30 mouse cellular contexts compared by ENCODE assay signal in genomic region chr7:44956266-44956665, GRCm38 (mm10). TPM values are rescaled to one million over a fixed set of nuclear protein-coding genes. Genes with fewer than 3 reads are reported as not detected.
DNase-seq lines count a peak whose midpoint lies in the region; ATAC-seq and TF ChIP-seq lines count a peak whose summit lies in the region.
"Had no signal": no experiment of that assay in that cellular context is flagged by ENCODE, and none has a peak within 500 bp of the region (broad histone marks: within the 10 kb centered on the region; RNA-seq: fewer than 3 reads in every experiment).

No protein-coding gene starts in this region.

- H3K4me1 ChIP-seq in hindbrain, embryonic 10.5 days (replicated peaks), result peaks cover 32% of the 10 kb centered on the region
- H3K4me1 ChIP-seq in hindbrain, embryonic 11.5 days (replicated peaks; ENCODE audit: control insufficient read depth, insufficient read depth, low read length), result no peaks in the 10 kb centered on the region
- peaks cover 6% of the 10 kb centered on the region; the same call in 1 of the 2 replicates for H3K4me1 ChIP-seq in midbrain, embryonic 11.5 days (ENCODE audit: control insufficient read depth, insufficient read depth, low read length)
- no peaks in the 10 kb centered on the region for H3K4me1 ChIP-seq in midbrain, postnatal 0 days (ENCODE audit: insufficient read depth, low read length)
- H3K4me1 ChIP-seq in hindbrain, embryonic 16.5 days (ENCODE audit: control insufficient read depth, insufficient read depth, low read depth, low read length), result peaks cover 8% of the 10 kb centered on the region

- peak; percentile 59 to 68 for DNase-seq in cerebellum, postnatal 10 days
- DNase-seq in cerebellum, adult 11 months, result no peak
- DNase-seq in hindbrain, embryonic 10.5 days (ENCODE audit: low spot score), result no peak
- no peak for DNase-seq in hindbrain, embryonic 11.5 days (ENCODE audit: low spot score)
- no peak for DNase-seq in midbrain, embryonic 11.5 days (ENCODE audit: low spot score, missing footprints)
- DNase-seq in midbrain, postnatal 0 days (ENCODE audit: low spot score), result no peak
- DNase-seq in frontal cortex, postnatal 36 days (ENCODE audit: low spot score in 2 of 2), result no peak
- DNase-seq: adrenal gland, postnatal 14 days; cerebellum, adult 11-12 months; cerebellum, adult 9-11 months; layer of hippocampus, adult 9-11 months; liver; lung, adult 2 months; right cerebral cortex, postnatal 25 days; thymus, postnatal 36 days had no signal

- TF ChIP-seq CTCF in midbrain, postnatal 0 days (IDR thresholded peaks at IDR 0.05), result no peak

- H3K4me2 ChIP-seq in hindbrain, embryonic 11.5 days (replicated peaks; ENCODE audit: low read depth, low read length), result no peak overlapping the region
- H3K4me2 ChIP-seq in midbrain, embryonic 11.5 days, result no peak overlapping the region
- H3K4me2 ChIP-seq in midbrain, postnatal 0 days (ENCODE audit: low read depth, low read length, poor library complexity, severe bottlenecking), result no peak overlapping the region
- no peak overlapping the region for H3K4me2 ChIP-seq in hindbrain, embryonic 16.5 days (ENCODE audit: low read length)
- H3K4me2 ChIP-seq: embryonic facial prominence, embryonic 15.5 days; heart, embryonic 13.5 days; hindbrain, embryonic 15.5 days; intestine, embryonic 15.5 days had no signal

- ATAC-seq in hindbrain, embryonic 11.5 days (ENCODE audit: low FRiP score), result no peak
- no peak for ATAC-seq in midbrain, embryonic 11.5 days (ENCODE audit: low FRiP score)
- ATAC-seq in midbrain, postnatal 0 days (ENCODE audit: low FRiP score), result no peak
- no peak for ATAC-seq in hindbrain, embryonic 16.5 days
- ATAC-seq: forebrain, embryonic 14.5 days; intestine, embryonic 15.5 days had no signal

- WGBS in hindbrain, embryonic 10.5 days, result 63% methylated on average over 6 of the region's 6 CpGs
- WGBS in hindbrain, embryonic 11.5 days, result 53% methylated on average over 6 of the region's 6 CpGs
- WGBS in midbrain, embryonic 11.5 days, result 55% methylated on average over 6 of the region's 6 CpGs
- 62% methylated on average over 6 of the region's 6 CpGs for WGBS in midbrain, postnatal 0 days
- 50% methylated on average over 6 of the region's 6 CpGs for WGBS in hindbrain, embryonic 16.5 days

- H3K27ac ChIP-seq in hindbrain, embryonic 10.5 days, result peak overlapping the region; percentile 46; the same call in 1 of the 2 replicates
- H3K27ac ChIP-seq in hindbrain, embryonic 11.5 days (ENCODE audit: low read depth, low read length), result no peak overlapping the region
- no peak overlapping the region for H3K27ac ChIP-seq in midbrain, embryonic 11.5 days (ENCODE audit: low read depth, low read length)
- H3K27ac ChIP-seq in midbrain, postnatal 0 days (ENCODE audit: low read depth, low read length), result no peak overlapping the region
- H3K27ac ChIP-seq in hindbrain, embryonic 16.5 days (ENCODE audit: low read depth, low read length), result no peak overlapping the region
- H3K27ac ChIP-seq: embryonic facial prominence, embryonic 15.5 days; heart, embryonic 13.5 days; hindbrain, embryonic 15.5 days; intestine, embryonic 15.5 days; kidney, postnatal 0 days; liver, embryonic 14.5 days had no signal

- H3K4me3 ChIP-seq in hindbrain, embryonic 10.5 days, result no peak overlapping the region
- H3K4me3 ChIP-seq in hindbrain, embryonic 11.5 days (ENCODE audit: low read depth, low read length), result no peak overlapping the region
- no peak overlapping the region for H3K4me3 ChIP-seq in midbrain, embryonic 11.5 days (ENCODE audit: low read depth, low read length)
- H3K4me3 ChIP-seq in midbrain, postnatal 0 days (ENCODE audit: low read depth, low read length), result no peak overlapping the region
- no peak overlapping the region for H3K4me3 ChIP-seq in hindbrain, embryonic 16.5 days (ENCODE audit: low read length)
- H3K4me3 ChIP-seq: embryonic facial prominence, embryonic 15.5 days; heart, embryonic 13.5 days; hindbrain, embryonic 15.5 days; intestine, embryonic 15.5 days had no signal

- peaks cover 26% of the 10 kb centered on the region for H3K36me3 ChIP-seq in hindbrain, embryonic 10.5 days
- no peaks in the 10 kb centered on the region for H3K36me3 ChIP-seq in hindbrain, embryonic 11.5 days (ENCODE audit: control insufficient read depth, insufficient read depth, low read length)
- H3K36me3 ChIP-seq in midbrain, embryonic 11.5 days (ENCODE audit: control insufficient read depth, insufficient read depth, low read length), result 0 out of 2 replicates have a peak, but pooled peaks cover 2% of the 10 kb centered on the region
- peaks cover 16% of the 10 kb centered on the region for H3K36me3 ChIP-seq in midbrain, postnatal 0 days (ENCODE audit: insufficient read depth, low read length)
- H3K36me3 ChIP-seq in hindbrain, embryonic 16.5 days (ENCODE audit: control insufficient read depth, insufficient read depth, low read length), result peaks cover 10% of the 10 kb centered on the region; the same call in 1 of the 2 replicates
- H3K36me3 ChIP-seq: G1E; intestine, embryonic 15.5 days had no signal

- H3K27me3 ChIP-seq in hindbrain, embryonic 10.5 days (ENCODE audit: insufficient read depth, poor library complexity, severe bottlenecking), result peaks cover 15% of the 10 kb centered on the region
- H3K27me3 ChIP-seq in hindbrain, embryonic 11.5 days (ENCODE audit: control insufficient read depth, insufficient read depth, low read length), result peaks cover 7% of the 10 kb centered on the region
- H3K27me3 ChIP-seq in midbrain, embryonic 11.5 days (ENCODE audit: control insufficient read depth, insufficient read depth, low read length), result peaks cover 7% of the 10 kb centered on the region
- peaks cover 4% of the 10 kb centered on the region; the same call in 1 of the 2 replicates for H3K27me3 ChIP-seq in midbrain, postnatal 0 days (ENCODE audit: insufficient read depth, low read length)
- peaks cover 5% of the 10 kb centered on the region for H3K27me3 ChIP-seq in hindbrain, embryonic 16.5 days (replicated peaks; ENCODE audit: control insufficient read depth, insufficient read depth, low read length)

- H3K9me3 ChIP-seq in hindbrain, embryonic 10.5 days, result no peaks in the 10 kb centered on the region
- H3K9me3 ChIP-seq in hindbrain, embryonic 11.5 days (ENCODE audit: control insufficient read depth, low read length), result no peaks in the 10 kb centered on the region
- no peaks in the 10 kb centered on the region for H3K9me3 ChIP-seq in midbrain, embryonic 11.5 days (ENCODE audit: control insufficient read depth, low read length)
- H3K9me3 ChIP-seq in midbrain, postnatal 0 days (ENCODE audit: low read length), result no peaks in the 10 kb centered on the region
- no peaks in the 10 kb centered on the region for H3K9me3 ChIP-seq in hindbrain, embryonic 16.5 days (ENCODE audit: control insufficient read depth, low read length)
- H3K9me3 ChIP-seq: embryonic facial prominence, embryonic 15.5 days; G1E; heart, embryonic 13.5 days; hindbrain, embryonic 15.5 days; intestine, embryonic 15.5 days had no signal

- H3K9ac ChIP-seq in hindbrain, embryonic 11.5 days (ENCODE audit: low read depth, low read length), result no peak overlapping the region
- H3K9ac ChIP-seq in midbrain, embryonic 11.5 days (ENCODE audit: low read length), result peak overlapping the region; percentile 9; the same call in 1 of the 2 replicates
- H3K9ac ChIP-seq in midbrain, postnatal 0 days (replicated peaks; ENCODE audit: low read length, poor library complexity, severe bottlenecking), result no peak overlapping the region
- H3K9ac ChIP-seq in hindbrain, embryonic 16.5 days (ENCODE audit: low read depth, low read length), result 0 out of 2 replicates have a peak overlapping the region, but pooled peaks have one; percentile 36
- H3K9ac ChIP-seq: embryonic facial prominence, embryonic 15.5 days; heart, embryonic 13.5 days; hindbrain, embryonic 15.5 days; intestine, embryonic 15.5 days; liver, embryonic 14.5 days had no signal

RNA-seq across cellular contexts. Expression of gene Tsks, which starts 13.3 kb away (rescaled TPM):
- polyA plus RNA-seq in hindbrain, embryonic 10.5 days (2016; fragmentation: Nextera tagmentation; extraction: Ambion mirVana), result 0.08 TPM in 1 of 2 replicates, not detected in the other
- polyA plus RNA-seq in hindbrain, embryonic 11.5 days (2014; fragmentation: Nextera tagmentation; extraction: Ambion mirVana), result 0.09 and 0.14 TPM in 2 replicates
- polyA plus RNA-seq in midbrain, embryonic 11.5 days (2014; fragmentation: Nextera tagmentation; extraction: Ambion mirVana), result 0.07 TPM in 1 of 2 replicates, not detected in the other
- not detected in 2 replicates for total RNA-seq in midbrain, postnatal 0 days (2014; rRNA removed)
- polyA plus RNA-seq in midbrain, postnatal 0 days (2015; fragmentation: Nextera tagmentation; extraction: Ambion mirVana), result 0.12 and 0.17 TPM in 2 replicates
- 0.15 TPM in 1 of 2 replicates, not detected in the other for polyA plus RNA-seq in hindbrain, embryonic 16.5 days (2015; fragmentation: Nextera tagmentation; extraction: Ambion mirVana)
- total RNA-seq: adrenal gland, postnatal 14 days; common myeloid progenitor, adult 5-6 weeks; G1E; gastrocnemius, adult 18-20 months; gastrocnemius, postnatal 4 days; heart, adult 8-10 months; heart, postnatal 10 days had no signal
- polyA plus RNA-seq: forebrain, embryonic 14.5 days; lung, adult 2 months; neural tube, embryonic 11.5 days had no signal

RNA-seq across cellular contexts. Expression of gene Cpt1c, which starts 18.4 kb away (rescaled TPM):
- polyA plus RNA-seq in hindbrain, embryonic 10.5 days (2016; fragmentation: Nextera tagmentation; extraction: Ambion mirVana), result 22.4 and 26.8 TPM in 2 replicates
- polyA plus RNA-seq in hindbrain, embryonic 11.5 days (2014; fragmentation: Nextera tagmentation; extraction: Ambion mirVana), result 23.4 and 23.5 TPM in 2 replicates
- polyA plus RNA-seq in midbrain, embryonic 11.5 days (2014; fragmentation: Nextera tagmentation; extraction: Ambion mirVana), result 20.8 and 21.8 TPM in 2 replicates
- 88.1 and 90.1 TPM in 2 replicates for total RNA-seq in midbrain, postnatal 0 days (2014; rRNA removed)
- 54.0 and 56.9 TPM in 2 replicates for polyA plus RNA-seq in midbrain, postnatal 0 days (2015; fragmentation: Nextera tagmentation; extraction: Ambion mirVana)
- 58.6 and 59.7 TPM in 2 replicates for polyA plus RNA-seq in hindbrain, embryonic 16.5 days (2015; fragmentation: Nextera tagmentation; extraction: Ambion mirVana)

RNA-seq across cellular contexts. Expression of gene Ap2a1, which starts 27.0 kb away (rescaled TPM):
- 80.7 and 93.1 TPM in 2 replicates for polyA plus RNA-seq in hindbrain, embryonic 10.5 days (2016; fragmentation: Nextera tagmentation; extraction: Ambion mirVana)
- 82.7 and 85.0 TPM in 2 replicates for polyA plus RNA-seq in hindbrain, embryonic 11.5 days (2014; fragmentation: Nextera tagmentation; extraction: Ambion mirVana)
- 68.0 and 74.8 TPM in 2 replicates for polyA plus RNA-seq in midbrain, embryonic 11.5 days (2014; fragmentation: Nextera tagmentation; extraction: Ambion mirVana)
- total RNA-seq in midbrain, postnatal 0 days (2014; rRNA removed), result 208 and 238 TPM in 2 replicates
- 128 and 129 TPM in 2 replicates for polyA plus RNA-seq in midbrain, postnatal 0 days (2015; fragmentation: Nextera tagmentation; extraction: Ambion mirVana)
- polyA plus RNA-seq in hindbrain, embryonic 16.5 days (2015; fragmentation: Nextera tagmentation; extraction: Ambion mirVana), result 128 and 133 TPM in 2 replicates

RNA-seq across cellular contexts. Expression of gene Prmt1, which starts 30.1 kb away (rescaled TPM):
- polyA plus RNA-seq in hindbrain, embryonic 10.5 days (2016; fragmentation: Nextera tagmentation; extraction: Ambion mirVana), result 843 and 861 TPM in 2 replicates
- 249 and 259 TPM in 2 replicates for polyA plus RNA-seq in hindbrain, embryonic 11.5 days (2014; fragmentation: Nextera tagmentation; extraction: Ambion mirVana)
- 276 and 281 TPM in 2 replicates for polyA plus RNA-seq in midbrain, embryonic 11.5 days (2014; fragmentation: Nextera tagmentation; extraction: Ambion mirVana)
- 218 and 285 TPM in 2 replicates for total RNA-seq in midbrain, postnatal 0 days (2014; rRNA removed)
- 580 and 583 TPM in 2 replicates for polyA plus RNA-seq in midbrain, postnatal 0 days (2015; fragmentation: Nextera tagmentation; extraction: Ambion mirVana)
- polyA plus RNA-seq in hindbrain, embryonic 16.5 days (2015; fragmentation: Nextera tagmentation; extraction: Ambion mirVana), result 629 and 637 TPM in 2 replicates

RNA-seq across cellular contexts. Expression of gene Irf3, which starts 41.2 kb away (rescaled TPM):
- 76.7 and 78.1 TPM in 2 replicates for polyA plus RNA-seq in hindbrain, embryonic 10.5 days (2016; fragmentation: Nextera tagmentation; extraction: Ambion mirVana)
- polyA plus RNA-seq in hindbrain, embryonic 11.5 days (2014; fragmentation: Nextera tagmentation; extraction: Ambion mirVana), result 59.6 and 63.9 TPM in 2 replicates
- 55.6 and 65.9 TPM in 2 replicates for polyA plus RNA-seq in midbrain, embryonic 11.5 days (2014; fragmentation: Nextera tagmentation; extraction: Ambion mirVana)
- 37.2 and 40.6 TPM in 2 replicates for total RNA-seq in midbrain, postnatal 0 days (2014; rRNA removed)
- polyA plus RNA-seq in midbrain, postnatal 0 days (2015; fragmentation: Nextera tagmentation; extraction: Ambion mirVana), result 25.6 and 25.9 TPM in 2 replicates
- 63.5 and 65.4 TPM in 2 replicates for polyA plus RNA-seq in hindbrain, embryonic 16.5 days (2015; fragmentation: Nextera tagmentation; extraction: Ambion mirVana)

Comparison
In these comparisons a context has a peak if more than half of its experiments do, and no peak if none do; other contexts are left out.
1. DNase-seq: peak in cerebellum, postnatal 10 days (2 of 2); none in cerebellum, adult 11 months (single experiment), hindbrain, embryonic 10.5 days (single experiment), hindbrain, embryonic 11.5 days (single experiment), midbrain, embryonic 11.5 days (single experiment), midbrain, postnatal 0 days (single experiment) and frontal cortex, postnatal 36 days (0 of 2).
2. H3K9ac ChIP-seq: peak in midbrain, embryonic 11.5 days (single experiment) and hindbrain, embryonic 16.5 days (single experiment); none in hindbrain, embryonic 11.5 days (single experiment) and midbrain, postnatal 0 days (single experiment).